Mouse (Mus musculus) retina, postnatal 7 days (tissue): ENCODE data around the gene Gm21731.
"Not testable (repeated sequence)": the region's sequence is repeated elsewhere in the genome, so short reads cannot be mapped to it uniquely, and the experiment has no call there.

Experiments
- DNase-seq: peaks from one replicate; pipeline ENCODE4 v3.0.0-alpha.2; 2012; ENCODE audit warnings: low read depth, low spot score

Gm21731 gene

GRCm38 (mm10) chr13:120238811-120239210, at the start of gene Gm21731:
Gm21731 (plus strand) TSS chr13:120239111.
- not testable (repeated sequence) for DNase-seq

GRCm38 (mm10) chr13:120196189-120196821, 42.6 kb upstream of the Gm21731 start:
- not testable (repeated sequence) for DNase-seq

- DNase-seq, result not testable (repeated sequence)
Observed at GRCm38 (mm10) chr13:120215847-120216246, 23.1 kb upstream of the Gm21731 start, which contains the start of gene Gm21762. Gm21762 (minus strand) TSS chr13:120215947.

- not testable (repeated sequence) for DNase-seq
Observed at GRCm38 (mm10) chr13:120220922-120221321, 18.0 kb upstream of the Gm21731 start.

- not testable (repeated sequence) for DNase-seq
Observed at GRCm38 (mm10) chr13:120223012-120223659, 15.8 kb upstream of the Gm21731 start.

- DNase-seq, result not testable (repeated sequence)
Observed at GRCm38 (mm10) chr13:120231798-120232197, 7.1 kb upstream of the Gm21731 start.

GRCm38 (mm10) chr13:120232447-120233049, 6.4 kb upstream of the Gm21731 start:
- not testable (repeated sequence) for DNase-seq

GRCm38 (mm10) chr13:120251208-120251924, 12.5 kb downstream of the Gm21731 start:
- DNase-seq, result not testable (repeated sequence)

- not testable (repeated sequence) for DNase-seq
Observed at GRCm38 (mm10) chr13:120258817-120259658, 20.1 kb downstream of the Gm21731 start.

GRCm38 (mm10) chr13:120259718-120260117, 20.8 kb downstream of the Gm21731 start:
- DNase-seq, result not testable (repeated sequence)

GRCm38 (mm10) chr13:120262870-120263269, 24.0 kb downstream of the Gm21731 start, which contains the start of gene AF067061:
AF067061 (plus strand) TSS chr13:120263114.
- not testable (repeated sequence) for DNase-seq

GRCm38 (mm10) chr13:120277837-120278236, 38.9 kb downstream of the Gm21731 start:
- DNase-seq, result not testable (repeated sequence)

- no peak for DNase-seq
Observed at GRCm38 (mm10) chr13:120278784-120279183, 39.9 kb downstream of the Gm21731 start.
